Mouse (Mus musculus) CD4-positive, CD25-positive, alpha-beta regulatory T cell, adult 4 months (primary cell): ENCODE results near the gene Zscan5b. TPM values are rescaled to one million over a fixed set of nuclear protein-coding genes. Genes with fewer than 3 reads are reported as not detected.

ENCODE experiments used
- polyA plus RNA-seq, 2 experiments: library from polyadenylated mRNA; unstranded; fragments of 100-300 nt; shearing (Covaris generic); gene quantifications; one replicate each; pipeline ENCODE4 v1.2.1; 2017

The Zscan5b gene
- polyA plus RNA-seq, 2 experiments from 2014 or later, result not detected

Other genes starting within 250 kb of the Zscan5b start
- gene Vmn1r65, start 211.3 kb upstream of the Zscan5b start, polyA plus RNA-seq, result not detected
- gene Nlrp4c, start 177.1 kb upstream of the Zscan5b start, polyA plus RNA-seq, result not detected
- gene Zfp787, start 66.3 kb upstream of the Zscan5b start, polyA plus RNA-seq, result 1 to 10 TPM; 6.7 to 6.9 TPM
- gene Zfp444, start 50.1 kb upstream of the Zscan5b start, polyA plus RNA-seq, result 10 to 100 TPM in 1 of 2 experiments, 1 to 10 TPM in 1; 5.6 to 10.6 TPM
- not detected for gene Galp, start 25.2 kb upstream of the Zscan5b start, polyA plus RNA-seq
- gene Epp13, start 30.4 kb downstream of the Zscan5b start, polyA plus RNA-seq, result not detected
- 1 to 10 TPM; 6.4 to 7.6 TPM for gene Zfp667, start 64.3 kb downstream of the Zscan5b start, polyA plus RNA-seq
- gene Zfp583, start 109.0 kb downstream of the Zscan5b start, polyA plus RNA-seq, result 1 to 10 TPM in 1 of 2 experiments, under 1 TPM in 1; 0.94 to 1.4 TPM
- gene Gm3854, start 121.5 kb downstream of the Zscan5b start, polyA plus RNA-seq, result under 1 TPM; 0.11 to 0.39 TPM
- gene Zfp78, start 141.0 kb downstream of the Zscan5b start, polyA plus RNA-seq, result 1 to 10 TPM; 4.0 to 5.1 TPM
- 1 to 10 TPM; 4.0 to 5.5 TPM for gene Zfp28, start 161.0 kb downstream of the Zscan5b start, polyA plus RNA-seq
- gene Smim17, start 176.4 kb downstream of the Zscan5b start, polyA plus RNA-seq, result not detected
- gene Gm20715, start 188.0 kb downstream of the Zscan5b start, polyA plus RNA-seq, result not detected
- gene Olfr1344, start 216.4 kb downstream of the Zscan5b start, polyA plus RNA-seq, result not detected
- gene Olfr1336, start 233.9 kb downstream of the Zscan5b start, polyA plus RNA-seq, result under 1 TPM in 1 of 2 experiments, not detected in 1; 0.05 TPM
- not detected for gene Olfr1346, start 244.8 kb downstream of the Zscan5b start, polyA plus RNA-seq